Mouse (Mus musculus) neural tube, embryonic 14.5 days (tissue): ENCODE results near the gene Stard3nl. TPM values are rescaled to one million over a fixed set of nuclear protein-coding genes. Genes with fewer than 3 reads are reported as not detected.
"Not testable (repeated sequence)": the region's sequence is repeated elsewhere in the genome, so short reads cannot be mapped to it uniquely, and the experiment has no call there.

Experiments
- ATAC-seq: fragments of 200-750 bp; cut with Nextera tagmentation; 2 replicates; pipeline ENCODE4 v1.8.0; 2017; ENCODE audit warnings: low read depth, mild to moderate bottlenecking, moderate TSS enrichment, moderate library complexity
- H3K27ac ChIP-seq: fragments of 300-500 bp; sonication (generic); 2 replicates; pipeline ENCODE4 v1.5.1; 2014; ENCODE audit warnings: low read depth, mild to moderate bottlenecking, control low read depth, low read length, moderate library complexity, mixed read lengths
- H3K27me3 ChIP-seq: fragments of 300-500 bp; sonication (generic); 2 replicates; pipeline ENCODE4 v1.6.1; 2014; ENCODE audit warnings: low read length; ENCODE audit not compliant: control insufficient read depth, insufficient read depth
- H3K36me3 ChIP-seq: fragments of 300-500 bp; sonication (generic); 2 replicates; pipeline ENCODE4 v1.6.1; 2014; ENCODE audit warnings: low read length, mixed read lengths; ENCODE audit not compliant: control insufficient read depth, insufficient read depth
- H3K4me1 ChIP-seq: fragments of 300-500 bp; sonication (generic); 2 replicates; pipeline ENCODE4 v1.6.1; 2014; ENCODE audit warnings: low read length; ENCODE audit not compliant: control insufficient read depth, insufficient read depth
- H3K4me2 ChIP-seq: fragments of 300-500 bp; sonication (generic); 2 replicates; pipeline ENCODE4 v1.6.1; 2014; ENCODE audit warnings: mild to moderate bottlenecking, low read depth, low read length, control low read depth
- H3K4me3 ChIP-seq: fragments of 300-500 bp; sonication (generic); 2 replicates; pipeline ENCODE4 v1.5.1; 2014; ENCODE audit warnings: low read depth, low read length, control low read depth, mixed read lengths
- H3K9ac ChIP-seq: fragments of 300-500 bp; sonication (generic); replicated peaks from 2 replicates; pipeline ENCODE4 v1.6.1; 2014; ENCODE audit warnings: low read depth, mild to moderate bottlenecking, control low read depth, low read length, mixed read lengths
- H3K9me3 ChIP-seq: fragments of 300-500 bp; sonication (generic); 2 replicates; pipeline ENCODE4 v1.6.1; 2016; ENCODE audit warnings: low read length; ENCODE audit not compliant: control insufficient read depth
- WGBS: fragments of 180-500 bp; shearing (Covaris S2); extraction: QIAGEN DNeasy Blood & Tissue Kit; methylation state at CpG from one replicate; pipeline ENCODE4 v1.1.7; 2014; 5-methylcytosine and 5-hydroxymethylcytosine counted together
- polyA plus RNA-seq: library from polyadenylated mRNA; unstranded; fragments of >200 nt; fragmentation: Nextera tagmentation; extraction: Ambion mirVana; gene quantifications from 2 replicates; pipeline ENCODE4 v1.2.1, GENCODE M21; 2014

Gene Stard3nl
- polyA plus RNA-seq, 1 experiment from 2014 or later = 225 TPM

GRCm38 (mm10) chr13:19340356-19340755 is 55.2 kb downstream of the Stard3nl start:
- H3K4me2 ChIP-seq, H3K27ac ChIP-seq, H3K4me3 ChIP-seq, H3K9me3 ChIP-seq, H3K4me1 ChIP-seq, H3K9ac ChIP-seq, H3K36me3 ChIP-seq, ATAC-seq, H3K27me3 ChIP-seq: not testable (repeated sequence)
- 70% methylated on average over 1 of the region's 1 CpGs for WGBS

DNA sequence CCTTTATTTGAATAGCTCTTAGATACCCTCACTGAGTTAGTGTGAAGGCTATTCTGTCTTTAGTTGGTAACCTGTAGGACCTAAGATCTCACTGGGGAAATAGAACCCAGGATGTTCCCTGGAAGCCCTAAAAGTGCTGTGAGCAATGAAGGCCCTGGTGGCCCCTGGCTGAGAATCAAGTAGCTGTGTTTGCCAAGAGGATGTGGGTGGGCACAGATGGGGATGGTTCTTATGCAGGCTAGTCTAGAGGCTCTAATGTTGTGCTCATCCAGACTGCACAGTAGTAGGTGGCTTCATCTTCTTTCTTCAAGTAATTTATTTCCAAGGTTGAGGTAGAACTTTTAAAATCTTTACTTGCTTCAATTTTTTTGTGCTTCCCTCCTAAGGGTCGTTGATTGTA is 59.3 kb downstream of the Stard3nl start:
- not testable (repeated sequence) for ATAC-seq, H3K4me3 ChIP-seq, H3K4me2 ChIP-seq, H3K27ac ChIP-seq, H3K4me1 ChIP-seq, H3K9ac ChIP-seq, H3K36me3 ChIP-seq, H3K9me3 ChIP-seq, H3K27me3 ChIP-seq
- 81% methylated on average over 1 of the region's 1 CpGs for WGBS

Other genes with a start within 250 kb of the Stard3nl start
- 20.7 TPM in 2 replicates for gene Epdr1, start 224.1 kb upstream of the Stard3nl start, polyA plus RNA-seq
- 3.2 and 4.3 TPM in 2 replicates for gene Sfrp4, start 227.3 kb upstream of the Stard3nl start, polyA plus RNA-seq